In genomic region chr4:98535446-98535845, GRCm38 (mm10) we compare ENCODE assay signal across 16 mouse cellular contexts.
"Had no signal": no experiment of that assay in that cellular context is flagged by ENCODE, and none has a peak within 500 bp of the region (broad histone marks: within the 10 kb centered on the region; RNA-seq: fewer than 3 reads in every experiment).

No protein-coding gene starts in this region.

- DNase-seq: gastrocnemius, postnatal 14 days; gastrocnemius, postnatal 36 days; heart, adult 18-20 months; heart, postnatal 14 days; heart, postnatal 36 days; kidney, adult 18-20 months; kidney, adult 8-10 months; kidney, postnatal 10 days; kidney, postnatal 25 days; kidney, postnatal 4 days; liver; liver, embryonic 13.5 days had no signal

- ATAC-seq: hindbrain, embryonic 16.5 days; inflammation-experienced regulatory T-cells, adult 6 months; intestine, embryonic 15.5 days; intestine, postnatal 0 days had no signal
